Mouse (Mus musculus) limb, embryonic 10.5 days (tissue): ENCODE measurements at regions not wholly inside any gene's neighbourhood (a gene's known extent, or its start where the extent isn't known, plus 50 kb on each side); places are given as distances from the start of the nearest gene placed in this dataset.

ENCODE experiments used
- DNase-seq: peaks from one replicate; pipeline ENCODE4 v3.0.0-alpha.2; 2017; ENCODE audit warnings: low spot score
- H3K27ac ChIP-seq: fragments of 300-500 bp; sonication (generic); 2 replicates; pipeline ENCODE4 v1.5.1; 2016; ENCODE audit warnings: mild to moderate bottlenecking
- H3K27me3 ChIP-seq: fragments of 300-500 bp; sonication (generic); 2 replicates; pipeline ENCODE4 v1.6.1; 2016; ENCODE audit warnings: low read depth, mild to moderate bottlenecking; ENCODE audit not compliant: poor library complexity, severe bottlenecking
- H3K36me3 ChIP-seq: fragments of 300-500 bp; sonication (generic); 2 replicates; pipeline ENCODE4 v1.6.1; 2016; ENCODE audit warnings: mild to moderate bottlenecking, moderate library complexity
- H3K4me1 ChIP-seq: fragments of 300-500 bp; sonication (generic); 2 replicates; pipeline ENCODE4 v1.6.1; 2016
- H3K4me3 ChIP-seq: fragments of 300-500 bp; sonication (generic); 2 replicates; pipeline ENCODE4 v1.5.1; 2016; ENCODE audit warnings: mild to moderate bottlenecking, moderate library complexity
- H3K9me3 ChIP-seq: fragments of 300-500 bp; sonication (generic); replicated peaks from 2 replicates; pipeline ENCODE4 v1.6.1; 2016; ENCODE audit warnings: mild to moderate bottlenecking
- WGBS: fragments of 180-500 bp; shearing (Covaris S2); methylation state at CpG from one replicate; pipeline ENCODE4 v1.1.7; 2016; 5-methylcytosine and 5-hydroxymethylcytosine counted together

GRCm38 (mm10) chr12:94580345-94580744, 1111.7 kb upstream of the Flrt2 start:
- no peaks in the 10 kb centered on the region for H3K27me3 ChIP-seq
- H3K36me3 ChIP-seq: no peaks in the 10 kb centered on the region
- no peaks in the 10 kb centered on the region for H3K9me3 ChIP-seq
- no peak overlapping the region for H3K27ac ChIP-seq
- H3K4me1 ChIP-seq: no peaks in the 10 kb centered on the region
- no peak for DNase-seq
- 49% methylated on average over 4 of the region's 4 CpGs for WGBS
- H3K4me3 ChIP-seq: no peak overlapping the region

- Histone ChIP-seq H3K4me3 (no peak overlapping the region), H3K9me3 (no peaks in the 10 kb centered on the region), H3K27ac (no peak overlapping the region), H3K4me1 (peaks cover 4% of the 10 kb centered on the region), H3K27me3 (no peaks in the 10 kb centered on the region), H3K36me3 (no peaks in the 10 kb centered on the region)
- no peak for DNase-seq
- WGBS: 52% methylated on average over 1 of the region's 1 CpGs
These were observed 1107.7 kb upstream of the Flrt2 start for GRCm38 (mm10) chr12:94584309-94584708.

GRCm38 (mm10) chr12:94587031-94587430, 1105.0 kb upstream of the Flrt2 start:
- Histone ChIP-seq H3K36me3 (no peaks in the 10 kb centered on the region), H3K9me3 (no peaks in the 10 kb centered on the region), H3K4me3 (no peak overlapping the region), H3K27me3 (no peaks in the 10 kb centered on the region), H3K27ac (no peak overlapping the region), H3K4me1 (peaks cover 4% of the 10 kb centered on the region)
- WGBS: 80% methylated on average over 4 of the region's 4 CpGs
- DNase-seq: no peak

DNA sequence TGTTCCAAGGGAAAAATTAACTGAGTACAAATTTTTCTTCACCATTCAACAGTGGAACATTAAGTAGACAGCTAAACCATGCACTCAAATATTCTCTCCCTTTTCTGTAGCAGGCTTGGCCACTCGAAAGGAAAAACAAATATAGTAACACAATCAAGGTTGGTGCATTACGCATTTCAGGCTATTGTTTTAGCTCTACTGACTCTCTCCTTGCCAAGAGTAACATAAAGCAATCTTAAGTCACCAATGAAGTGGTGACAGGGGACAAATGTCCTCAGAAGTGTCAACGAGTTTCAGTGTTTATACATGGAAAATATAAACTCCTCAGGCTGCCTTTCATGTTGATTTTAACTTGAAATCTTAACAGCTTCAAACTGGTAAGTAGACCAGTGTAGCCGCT, 1103.4 kb upstream of the Flrt2 start:
- Histone ChIP-seq H3K27me3 (no peaks in the 10 kb centered on the region), H3K4me1 (peaks cover 4% of the 10 kb centered on the region), H3K36me3 (no peaks in the 10 kb centered on the region), H3K27ac (no peak overlapping the region), H3K9me3 (no peaks in the 10 kb centered on the region), H3K4me3 (no peak overlapping the region)
- WGBS: 77% methylated on average over 4 of the region's 4 CpGs
- DNase-seq: no peak

DNA sequence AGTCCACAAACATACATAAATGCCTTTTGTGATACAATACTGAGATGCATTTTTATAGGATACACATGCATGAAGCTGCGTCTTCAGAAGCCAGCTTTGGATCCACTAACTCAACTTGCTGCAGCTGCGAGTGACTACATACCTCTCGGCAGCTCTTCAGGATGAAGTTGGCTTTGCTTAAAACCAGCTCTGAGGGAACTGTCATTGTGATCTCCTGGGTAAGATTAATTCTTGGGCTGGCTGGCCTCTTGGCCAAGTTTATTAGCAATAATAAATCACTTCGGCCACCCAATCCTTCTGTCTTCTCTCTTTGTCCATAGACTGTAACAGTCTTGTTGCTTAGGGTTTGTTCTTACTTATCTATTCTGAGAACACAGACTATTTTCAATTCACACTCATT, 1103.0 kb upstream of the Flrt2 start:
- H3K27me3 ChIP-seq: no peaks in the 10 kb centered on the region
- DNase-seq: no peak
- no peak overlapping the region for H3K4me3 ChIP-seq
- H3K27ac ChIP-seq: no peak overlapping the region
- H3K9me3 ChIP-seq: no peaks in the 10 kb centered on the region
- no peaks in the 10 kb centered on the region for H3K36me3 ChIP-seq
- H3K4me1 ChIP-seq: peaks cover 4% of the 10 kb centered on the region
- WGBS: 72% methylated on average over 4 of the region's 4 CpGs

DNA sequence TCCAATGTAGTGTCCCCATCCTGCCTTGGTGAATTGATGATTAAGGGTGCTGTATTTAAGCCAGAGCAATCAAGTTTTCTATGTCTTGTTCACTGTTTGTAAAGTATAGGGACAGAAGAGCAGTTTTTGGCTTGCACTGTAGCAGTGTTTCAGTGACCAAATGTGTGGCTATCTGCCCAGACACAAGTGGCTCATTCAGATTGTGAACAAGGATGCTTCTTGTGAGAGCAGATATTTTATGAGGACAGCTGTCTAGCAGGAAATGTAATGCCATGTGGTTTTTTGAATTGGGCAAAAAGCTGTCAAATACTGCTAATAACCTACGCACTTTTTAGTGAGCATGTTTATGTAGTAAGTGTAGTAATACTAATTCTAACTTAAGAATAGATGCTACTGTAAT, 1086.5 kb upstream of the Flrt2 start:
- Histone ChIP-seq H3K4me1 (no peaks in the 10 kb centered on the region), H3K27me3 (no peaks in the 10 kb centered on the region), H3K36me3 (no peaks in the 10 kb centered on the region), H3K9me3 (no peaks in the 10 kb centered on the region), H3K4me3 (no peak overlapping the region), H3K27ac (no peak overlapping the region)
- no peak for DNase-seq
- WGBS: 93% methylated on average over 1 of the region's 1 CpGs

- H3K27ac ChIP-seq: no peak overlapping the region
- H3K27me3 ChIP-seq: no peaks in the 10 kb centered on the region
- no peak overlapping the region for H3K4me3 ChIP-seq
- 88% methylated on average over 1 of the region's 1 CpGs for WGBS
- DNase-seq: no peak
- H3K36me3 ChIP-seq: no peaks in the 10 kb centered on the region
- no peaks in the 10 kb centered on the region for H3K4me1 ChIP-seq
- no peaks in the 10 kb centered on the region for H3K9me3 ChIP-seq
These were observed 1055.5 kb upstream of the Flrt2 start for GRCm38 (mm10) chr12:94636555-94636954.

DNA sequence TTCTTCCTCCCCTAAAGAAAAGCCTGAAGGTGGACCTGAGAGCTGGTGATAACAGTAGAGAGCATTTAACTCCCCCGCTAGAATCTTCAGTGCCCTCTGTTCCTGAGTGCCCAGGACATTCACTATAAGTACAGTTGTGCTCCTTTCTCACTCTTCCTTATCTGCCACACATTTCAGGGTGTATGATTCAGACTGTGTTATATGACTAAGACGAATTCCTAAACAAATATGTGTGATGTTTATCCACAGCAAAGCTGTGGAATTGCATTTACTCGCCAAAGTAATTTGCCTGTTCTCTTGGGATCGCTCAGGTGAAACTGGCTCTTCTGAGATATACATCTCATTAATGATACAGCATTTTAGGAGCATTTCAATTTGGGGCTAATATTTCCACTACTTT, 1051.9 kb upstream of the Flrt2 start:
- no peak overlapping the region for H3K27ac ChIP-seq
- no peaks in the 10 kb centered on the region for H3K4me1 ChIP-seq
- no peaks in the 10 kb centered on the region for H3K36me3 ChIP-seq
- WGBS: 90% methylated on average over 4 of the region's 4 CpGs
- H3K27me3 ChIP-seq: no peaks in the 10 kb centered on the region
- no peak overlapping the region for H3K4me3 ChIP-seq
- H3K9me3 ChIP-seq: no peaks in the 10 kb centered on the region
- no peak for DNase-seq

- Histone ChIP-seq H3K27ac (no peak overlapping the region), H3K36me3 (no peaks in the 10 kb centered on the region), H3K27me3 (no peaks in the 10 kb centered on the region), H3K4me3 (no peak overlapping the region), H3K4me1 (no peaks in the 10 kb centered on the region), H3K9me3 (no peaks in the 10 kb centered on the region)
- WGBS: 75% methylated on average over 2 of the region's 2 CpGs
- DNase-seq: no peak
These were observed 1046.7 kb upstream of the Flrt2 start for GRCm38 (mm10) chr12:94645302-94645701.

DNA sequence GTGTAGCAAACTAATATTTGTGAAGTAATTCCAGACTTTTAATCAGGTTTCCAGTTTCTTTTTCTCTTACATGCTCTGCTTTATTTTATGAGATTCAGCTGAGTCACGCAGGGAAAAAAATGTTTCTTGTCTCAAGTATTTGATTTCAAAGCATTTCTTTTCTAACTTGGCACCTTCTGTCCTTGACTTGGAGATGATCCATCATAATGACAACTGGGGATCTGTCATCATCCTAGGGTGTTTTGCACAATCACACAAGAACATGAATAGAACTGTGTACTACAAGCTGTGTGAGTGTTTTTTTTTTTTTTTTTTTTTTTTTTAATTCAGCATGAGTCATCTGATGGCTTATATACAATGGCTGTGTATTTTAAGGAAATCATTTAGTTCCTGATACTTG, 1022.0 kb upstream of the Flrt2 start:
- DNase-seq: no peak

GRCm38 (mm10) chr12:94674925-94675324, 1017.1 kb upstream of the Flrt2 start:
- Histone ChIP-seq H3K4me3 (no peak overlapping the region), H3K4me1 (peaks cover 6% of the 10 kb centered on the region), H3K36me3 (no peaks in the 10 kb centered on the region), H3K27me3 (no peaks in the 10 kb centered on the region), H3K27ac (no peak overlapping the region), H3K9me3 (no peaks in the 10 kb centered on the region)
- DNase-seq: peak; percentile 35
- 38% methylated on average over 2 of the region's 2 CpGs for WGBS

More for the DNA sequence above, 1022.0 kb upstream of the Flrt2 start:
- Histone ChIP-seq H3K27ac (no peak overlapping the region), H3K4me1 (peaks cover 3% of the 10 kb centered on the region), H3K27me3 (no peaks in the 10 kb centered on the region), H3K36me3 (no peaks in the 10 kb centered on the region), H3K9me3 (no peaks in the 10 kb centered on the region), H3K4me3 (no peak overlapping the region)
- 85% methylated on average over 1 of the region's 1 CpGs for WGBS

DNA sequence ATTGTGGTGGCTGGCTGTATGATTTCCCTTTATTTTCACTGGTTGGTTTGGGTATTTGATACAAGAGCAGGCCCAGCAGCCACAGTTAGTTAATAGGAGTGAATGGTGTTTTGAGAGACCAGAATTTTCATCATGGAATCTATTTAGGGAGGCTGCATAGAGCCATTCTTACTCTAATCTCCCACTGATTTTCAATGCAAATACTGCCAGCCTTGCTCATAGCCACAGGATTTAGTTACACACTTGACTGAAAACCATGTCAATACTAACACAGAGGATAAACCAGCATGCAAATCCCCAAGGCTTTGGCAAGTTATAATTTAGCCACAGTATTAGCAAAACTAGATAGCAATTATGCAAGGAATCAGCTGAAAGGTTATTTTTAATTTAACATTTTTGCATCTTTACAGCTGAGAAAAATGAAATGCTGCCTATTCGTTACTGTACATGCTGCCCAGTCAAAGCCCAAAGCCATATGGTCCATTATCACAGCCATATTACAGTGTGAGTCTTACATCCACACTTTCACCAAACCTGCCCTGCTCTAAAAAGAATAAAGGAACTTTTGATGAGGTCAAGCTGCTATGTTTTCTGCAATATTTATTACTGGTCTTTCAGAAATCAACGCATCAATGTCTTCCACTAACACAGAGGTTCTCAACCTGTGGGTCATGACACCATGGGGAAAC, 1000.5 kb upstream of the Flrt2 start:
- Histone ChIP-seq H3K27me3 (no peaks in the 10 kb centered on the region), H3K36me3 (no peaks in the 10 kb centered on the region), H3K9me3 (no peaks in the 10 kb centered on the region), H3K4me1 (no peaks in the 10 kb centered on the region), H3K27ac (no peak overlapping the region), H3K4me3 (no peak overlapping the region)
- no peak for DNase-seq
- WGBS: 83% methylated on average over 2 of the region's 2 CpGs

DNA sequence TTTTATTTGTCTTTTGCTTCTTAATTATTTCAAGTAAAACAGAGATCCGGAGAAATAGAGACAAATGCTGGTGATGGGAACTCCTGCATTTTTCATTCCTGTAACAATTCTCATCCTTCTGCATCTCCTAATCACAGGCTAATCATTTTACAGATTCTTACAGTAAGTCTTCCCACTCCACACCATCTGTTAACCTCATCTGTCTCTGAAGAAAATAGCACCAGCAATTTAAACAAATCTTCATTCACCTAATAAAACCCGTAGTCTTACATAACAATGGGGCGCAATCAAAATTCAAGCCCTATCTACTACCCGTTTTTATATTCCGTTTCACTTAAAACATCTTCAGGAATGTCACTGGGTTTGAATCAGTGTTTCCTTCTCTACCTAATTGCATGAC, 960.6 kb upstream of the Flrt2 start:
- H3K27me3 ChIP-seq: no peaks in the 10 kb centered on the region
- no peaks in the 10 kb centered on the region for H3K4me1 ChIP-seq
- 78% methylated on average over 5 of the region's 5 CpGs for WGBS
- no peak overlapping the region for H3K27ac ChIP-seq
- no peak for DNase-seq
- H3K4me3 ChIP-seq: no peak overlapping the region
- H3K36me3 ChIP-seq: no peaks in the 10 kb centered on the region
- no peaks in the 10 kb centered on the region for H3K9me3 ChIP-seq

GRCm38 (mm10) chr12:94733179-94733578, 958.8 kb upstream of the Flrt2 start:
- DNase-seq: no peak
- Histone ChIP-seq H3K9me3 (no peaks in the 10 kb centered on the region), H3K4me3 (no peak overlapping the region), H3K27me3 (no peaks in the 10 kb centered on the region), H3K36me3 (no peaks in the 10 kb centered on the region), H3K4me1 (peaks cover 7% of the 10 kb centered on the region; the same call in 1 of the 2 replicates), H3K27ac (no peak overlapping the region)
- WGBS: 70% methylated on average over 4 of the region's 4 CpGs
